In the genomic region with DNA sequence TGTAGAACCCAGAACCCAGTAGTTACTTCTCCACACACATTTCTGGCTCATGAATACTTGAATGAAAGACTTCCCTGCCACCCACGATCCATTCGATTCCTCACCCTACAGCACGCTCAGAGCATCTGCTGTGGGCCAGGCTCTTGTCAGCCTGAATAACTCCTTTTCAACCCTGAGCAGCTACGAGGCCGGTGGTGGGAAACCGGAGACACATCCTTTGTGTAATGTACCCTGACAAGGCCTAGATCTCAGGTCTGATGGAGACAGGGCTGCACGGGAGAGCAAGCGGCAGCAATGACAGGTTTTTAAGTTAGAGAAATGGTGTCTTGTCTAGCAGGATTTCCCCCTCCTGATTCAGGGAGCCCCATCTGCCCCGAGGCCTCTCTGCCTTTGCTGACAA, we compare ENCODE assay signal across 8 mouse cellular contexts. TPM values are rescaled to one million over a fixed set of nuclear protein-coding genes. Genes with fewer than 3 reads are reported as not detected.
A peak's percentile ranks its signal among the peaks of the same experiment; 100 is the strongest.
DNase-seq lines count a peak whose midpoint lies in the region; ATAC-seq lines count a peak whose summit lies in the region.
"Had no signal": no experiment of that assay in that cellular context is flagged by ENCODE, and none has a peak within 500 bp of the region (broad histone marks: within the 10 kb centered on the region; RNA-seq: fewer than 3 reads in every experiment).

No protein-coding gene starts in this region.

- H3K4me2 ChIP-seq in kidney, embryonic 16.5 days (replicated peaks; ENCODE audit: low read depth, low read length): no peak overlapping the region
- no peak overlapping the region for H3K4me2 ChIP-seq in embryonic facial prominence, embryonic 12.5 days (replicated peaks)
- no peak overlapping the region for H3K4me2 ChIP-seq in hindbrain, embryonic 15.5 days
- no peak overlapping the region for H3K4me2 ChIP-seq in midbrain, embryonic 14.5 days (ENCODE audit: low read length)

- ATAC-seq in kidney, embryonic 16.5 days (ENCODE audit: low FRiP score, low TSS enrichment): no peak
- no peak for ATAC-seq in embryonic facial prominence, embryonic 12.5 days (ENCODE audit: insufficient number of reproducible peaks, insufficient read depth, low FRiP score, low TSS enrichment)
- no peak; the same call in 1 of the 2 replicates for ATAC-seq in hindbrain, embryonic 15.5 days (ENCODE audit: low FRiP score, low read depth)
- ATAC-seq in midbrain, embryonic 14.5 days (ENCODE audit: low FRiP score, low TSS enrichment): no peak

- H3K4me3 ChIP-seq in kidney, embryonic 16.5 days (ENCODE audit: low read length): no peak overlapping the region
- no peak overlapping the region for H3K4me3 ChIP-seq in embryonic facial prominence, embryonic 12.5 days
- no peak overlapping the region for H3K4me3 ChIP-seq in hindbrain, embryonic 15.5 days
- H3K4me3 ChIP-seq in midbrain, embryonic 14.5 days (replicated peaks; ENCODE audit: low read depth, low read length): no peak overlapping the region
- H3K4me3 ChIP-seq: erythroblast, embryonic 14.5 days had no signal

- H3K27ac ChIP-seq in kidney, embryonic 16.5 days (ENCODE audit: low read length): no peak overlapping the region
- peak overlapping the region; percentile 80 for H3K27ac ChIP-seq in embryonic facial prominence, embryonic 12.5 days
- peak overlapping the region; percentile 32; the same call in 1 of the 2 replicates for H3K27ac ChIP-seq in hindbrain, embryonic 15.5 days (replicated peaks)
- peak overlapping the region; percentile 71 for H3K27ac ChIP-seq in midbrain, embryonic 14.5 days (replicated peaks; ENCODE audit: low read depth, low read length)

- DNase-seq in kidney, adult 8-10 months: no peak
- DNase-seq in midbrain, embryonic 14.5 days: peak; percentile 65
- no peak for DNase-seq in cerebellum, postnatal 36 days
- no peak for DNase-seq in B cell, adult 2 months

- WGBS in kidney, embryonic 16.5 days: 17% methylated on average over 9 of the region's 9 CpGs
- WGBS in embryonic facial prominence, embryonic 12.5 days: 19% methylated on average over 9 of the region's 9 CpGs
- WGBS in hindbrain, embryonic 15.5 days: 20% methylated on average over 9 of the region's 9 CpGs
- WGBS in midbrain, embryonic 14.5 days: 23% methylated on average over 9 of the region's 9 CpGs

- H3K9ac ChIP-seq in kidney, embryonic 16.5 days (replicated peaks; ENCODE audit: low read length): peak overlapping the region; percentile 9; the same call in 1 of the 2 replicates
- no peak overlapping the region for H3K9ac ChIP-seq in embryonic facial prominence, embryonic 12.5 days
- H3K9ac ChIP-seq in hindbrain, embryonic 15.5 days: no peak overlapping the region
- peak overlapping the region; percentile 20; the same call in 1 of the 2 replicates for H3K9ac ChIP-seq in midbrain, embryonic 14.5 days (replicated peaks; ENCODE audit: low read length)

- H3K9me3 ChIP-seq in kidney, embryonic 16.5 days (ENCODE audit: low read length): no peaks in the 10 kb centered on the region
- H3K9me3 ChIP-seq in embryonic facial prominence, embryonic 12.5 days: no peaks in the 10 kb centered on the region
- H3K9me3 ChIP-seq in hindbrain, embryonic 15.5 days: no peaks in the 10 kb centered on the region
- H3K9me3 ChIP-seq in midbrain, embryonic 14.5 days (ENCODE audit: control insufficient read depth, low read length): no peaks in the 10 kb centered on the region

- peaks cover 41% of the 10 kb centered on the region for H3K4me1 ChIP-seq in kidney, embryonic 16.5 days (ENCODE audit: insufficient read depth, low read length)
- peaks cover 39% of the 10 kb centered on the region for H3K4me1 ChIP-seq in embryonic facial prominence, embryonic 12.5 days
- H3K4me1 ChIP-seq in hindbrain, embryonic 15.5 days (replicated peaks): peaks cover 28% of the 10 kb centered on the region
- H3K4me1 ChIP-seq in midbrain, embryonic 14.5 days (ENCODE audit: control insufficient read depth, insufficient read depth, low read length): peaks cover 36% of the 10 kb centered on the region

- no peaks in the 10 kb centered on the region for H3K36me3 ChIP-seq in kidney, embryonic 16.5 days (ENCODE audit: insufficient read depth, low read length)
- no peaks in the 10 kb centered on the region for H3K36me3 ChIP-seq in embryonic facial prominence, embryonic 12.5 days
- H3K36me3 ChIP-seq in hindbrain, embryonic 15.5 days: no peaks in the 10 kb centered on the region
- H3K36me3 ChIP-seq in midbrain, embryonic 14.5 days (ENCODE audit: control insufficient read depth, insufficient read depth, low read length): no peaks in the 10 kb centered on the region

- H3K27me3 ChIP-seq in kidney, embryonic 16.5 days (ENCODE audit: insufficient read depth, low read length): no peaks in the 10 kb centered on the region
- H3K27me3 ChIP-seq in embryonic facial prominence, embryonic 12.5 days: no peaks in the 10 kb centered on the region
- no peaks in the 10 kb centered on the region for H3K27me3 ChIP-seq in hindbrain, embryonic 15.5 days
- no peaks in the 10 kb centered on the region for H3K27me3 ChIP-seq in midbrain, embryonic 14.5 days (ENCODE audit: control insufficient read depth, insufficient read depth, low read length)

RNA-seq across cellular contexts. Expression of gene Des, which starts 20.8 kb away (rescaled TPM):
- 41.6 and 53.6 TPM in 2 replicates for polyA plus RNA-seq in kidney, embryonic 16.5 days (2015; fragmentation: Nextera tagmentation; extraction: Ambion mirVana)
- polyA plus RNA-seq in embryonic facial prominence, embryonic 12.5 days (2016; fragmentation: Nextera tagmentation; extraction: Ambion mirVana): 15.9 and 20.1 TPM in 2 replicates
- polyA plus RNA-seq in hindbrain, embryonic 15.5 days (2015; fragmentation: Nextera tagmentation; extraction: Ambion mirVana): 1.1 and 1.7 TPM in 2 replicates
- polyA plus RNA-seq in midbrain, embryonic 14.5 days (2014; fragmentation: Nextera tagmentation; extraction: Ambion mirVana): 0.32 and 1.4 TPM in 2 replicates

RNA-seq across cellular contexts. Expression of gene Dnpep, which starts 21.5 kb away (rescaled TPM):
- 168 and 184 TPM in 2 replicates for polyA plus RNA-seq in kidney, embryonic 16.5 days (2015; fragmentation: Nextera tagmentation; extraction: Ambion mirVana)
- 136 and 143 TPM in 2 replicates for polyA plus RNA-seq in embryonic facial prominence, embryonic 12.5 days (2016; fragmentation: Nextera tagmentation; extraction: Ambion mirVana)
- 140 and 145 TPM in 2 replicates for polyA plus RNA-seq in hindbrain, embryonic 15.5 days (2015; fragmentation: Nextera tagmentation; extraction: Ambion mirVana)
- polyA plus RNA-seq in midbrain, embryonic 14.5 days (2014; fragmentation: Nextera tagmentation; extraction: Ambion mirVana): 146 and 152 TPM in 2 replicates

RNA-seq across cellular contexts. Expression of gene Speg, which starts 35.8 kb away (rescaled TPM):
- 61.4 and 61.5 TPM in 2 replicates for polyA plus RNA-seq in kidney, embryonic 16.5 days (2015; fragmentation: Nextera tagmentation; extraction: Ambion mirVana)
- 26.1 and 26.7 TPM in 2 replicates for polyA plus RNA-seq in embryonic facial prominence, embryonic 12.5 days (2016; fragmentation: Nextera tagmentation; extraction: Ambion mirVana)
- 22.4 and 25.0 TPM in 2 replicates for polyA plus RNA-seq in hindbrain, embryonic 15.5 days (2015; fragmentation: Nextera tagmentation; extraction: Ambion mirVana)
- 15.6 and 19.4 TPM in 2 replicates for polyA plus RNA-seq in midbrain, embryonic 14.5 days (2014; fragmentation: Nextera tagmentation; extraction: Ambion mirVana)

Comparison
In these comparisons a context has a peak if more than half of its experiments do, and no peak if none do; other contexts are left out.
1. H3K9ac ChIP-seq: peak in kidney, embryonic 16.5 days (single experiment) and midbrain, embryonic 14.5 days (single experiment); none in embryonic facial prominence, embryonic 12.5 days (single experiment) and hindbrain, embryonic 15.5 days (single experiment).